In genomic region chr3:149219381-149220303, GRCm38 (mm10) we compare ENCODE assay signal across 9 mouse cellular contexts.
A peak's percentile ranks its signal among the peaks of the same experiment; 100 is the strongest.
DNase-seq lines count a peak whose midpoint lies in the region; ATAC-seq and TF ChIP-seq lines count a peak whose summit lies in the region.
"Had no signal": no experiment of that assay in that cellular context is flagged by ENCODE, and none has a peak within 500 bp of the region (broad histone marks: within the 10 kb centered on the region; RNA-seq: fewer than 3 reads in every experiment).

No protein-coding gene starts in this region.

- no peaks in the 10 kb centered on the region for H3K27me3 ChIP-seq in CH12.LX (replicated peaks)
- no peaks in the 10 kb centered on the region for H3K27me3 ChIP-seq in forebrain, embryonic 16.5 days (replicated peaks; ENCODE audit: control insufficient read depth, insufficient read depth, low read length)
- no peaks in the 10 kb centered on the region for H3K27me3 ChIP-seq in kidney, embryonic 16.5 days (ENCODE audit: insufficient read depth, low read length)

- no peak overlapping the region for H3K4me3 ChIP-seq in CH12.LX (replicated peaks in 1 of 3; ENCODE audit: low read depth in 2 of 3, low read length in 2 of 3, poor library complexity in 1 of 3)
- no peak overlapping the region for H3K4me3 ChIP-seq in forebrain, embryonic 16.5 days (replicated peaks; ENCODE audit: low read length)
- no peak overlapping the region for H3K4me3 ChIP-seq in kidney, embryonic 16.5 days (ENCODE audit: low read length)

- TF ChIP-seq EP300 in CH12.LX (IDR thresholded peaks at IDR 0.05; ENCODE audit: low read length): no peak

- DNase-seq in frontal cortex, postnatal 10 days (ENCODE audit: low spot score in 2 of 2): no peak
- DNase-seq in CH12.LX (ENCODE audit: extremely low read depth): no peak
- DNase-seq in urinary bladder, adult 2 months (ENCODE audit: low spot score): no peak
- DNase-seq in thymus, postnatal 36 days: no peak
- no peak for DNase-seq in frontal cortex, postnatal 14 days (ENCODE audit: low spot score in 2 of 2)
- DNase-seq: B cell, adult 2 months had no signal

- in situ Hi-C loops in CH12.LX (cut with MboI; ENCODE audit: low pct_ligation_motif_present, low pct_unique_long_range_greater_than_20kb, low sequenced_read_pairs): no loop called here

- dilution Hi-C loops in CH12.LX (cut with MboI; ENCODE audit: extremely low pct_ligation_motif_present, extremely low pct_unique_long_range_greater_than_20kb, low sequenced_read_pairs): no loop called here

- H3K4me1 ChIP-seq in CH12.LX (ENCODE audit: control insufficient read depth in 1 of 2, insufficient read depth in 2 of 2): peaks cover 5 to 17% of the 10 kb centered on the region in 2 experiments
- peaks cover 16% of the 10 kb centered on the region for H3K4me1 ChIP-seq in forebrain, embryonic 16.5 days (replicated peaks; ENCODE audit: control insufficient read depth, insufficient read depth, low read length)
- peaks cover 21% of the 10 kb centered on the region for H3K4me1 ChIP-seq in kidney, embryonic 16.5 days (ENCODE audit: insufficient read depth, low read length)

- no peaks in the 10 kb centered on the region for H3K36me3 ChIP-seq in CH12.LX (replicated peaks in 1 of 2; ENCODE audit: control insufficient read depth in 1 of 2, insufficient read depth in 1 of 2, low read length in 1 of 2)
- H3K36me3 ChIP-seq in forebrain, embryonic 16.5 days (ENCODE audit: control insufficient read depth, insufficient read depth): no peaks in the 10 kb centered on the region
- H3K36me3 ChIP-seq in kidney, embryonic 16.5 days (ENCODE audit: insufficient read depth, low read length): no peaks in the 10 kb centered on the region

- H3K4me2 ChIP-seq in CH12.LX (ENCODE audit: insufficient read depth, low read depth, poor library complexity, severe bottlenecking): peak overlapping the region; percentile 4; the same call in 1 of the 2 replicates
- peak overlapping the region; percentile 10 for H3K4me2 ChIP-seq in forebrain, embryonic 16.5 days (ENCODE audit: low read length)
- H3K4me2 ChIP-seq in kidney, embryonic 16.5 days (replicated peaks; ENCODE audit: low read depth, low read length): no peak overlapping the region

- no peaks in the 10 kb centered on the region for H3K9me3 ChIP-seq in CH12.LX (replicated peaks; ENCODE audit: low read length)
- H3K9me3 ChIP-seq in forebrain, embryonic 16.5 days (ENCODE audit: control insufficient read depth, low read length): no peaks in the 10 kb centered on the region
- no peaks in the 10 kb centered on the region for H3K9me3 ChIP-seq in kidney, embryonic 16.5 days (ENCODE audit: low read length)

- H3K27ac ChIP-seq in CH12.LX (ENCODE audit: insufficient read depth, low read depth): no peak overlapping the region
- H3K27ac ChIP-seq in forebrain, embryonic 16.5 days (ENCODE audit: low read length): no peak overlapping the region; the same call in 1 of the 2 replicates
- H3K27ac ChIP-seq in kidney, embryonic 16.5 days (ENCODE audit: low read length): peak overlapping the region; percentile 49; the same call in 1 of the 2 replicates

- no peak for TF ChIP-seq POLR2A in CH12.LX (IDR thresholded peaks at IDR 0.05; ENCODE audit: low read depth, low read length)

- H3K79me2 ChIP-seq in CH12.LX (replicated peaks; ENCODE audit: control insufficient read depth, extremely low read depth, insufficient read depth, poor library complexity, severe bottlenecking): no peaks in the 10 kb centered on the region

- H3K9ac ChIP-seq in CH12.LX (ENCODE audit: insufficient read depth, low read depth): no peak overlapping the region
- no peak overlapping the region for H3K9ac ChIP-seq in forebrain, embryonic 16.5 days (replicated peaks; ENCODE audit: low read depth, low read length)
- H3K9ac ChIP-seq in kidney, embryonic 16.5 days (replicated peaks; ENCODE audit: low read length): no peak overlapping the region

- WGBS in forebrain, embryonic 16.5 days: 15% methylated on average over 14 of the region's 14 CpGs
- 51% methylated on average over 14 of the region's 14 CpGs for WGBS in kidney, embryonic 16.5 days

- no peak for TF ChIP-seq CTCF in CH12.LX (conservative IDR thresholded peaks at IDR 0.05 in 1 of 2, IDR thresholded peaks at IDR 0.05 in 1 of 2; ENCODE audit: low read depth in 2 of 2, low read length in 2 of 2)

- peak; percentile 6; the same call in 1 of the 2 replicates for ATAC-seq in frontal cortex, adult (ENCODE audit: low TSS enrichment)
- peak; percentile 54; the same call in 1 of the 2 replicates for ATAC-seq in forebrain, embryonic 16.5 days
- ATAC-seq in kidney, embryonic 16.5 days (ENCODE audit: low FRiP score, low TSS enrichment): no peak

- no peak for TF ChIP-seq RAD21 in CH12.LX (IDR thresholded peaks at IDR 0.05; ENCODE audit: low read depth, low read length)

TF ChIP-seq in CH12.LX, 34 proteins besides CTCF, POLR2A, EP300 and RAD21:
- TF ChIP-seq USF2 (conservative IDR thresholded peaks at IDR 0.05; ENCODE audit: low read depth, low read length) (no peak), KAT2A (IDR thresholded peaks at IDR 0.05; ENCODE audit: insufficient replicate concordance, low read length) (no peak), SMC3 (IDR thresholded peaks at IDR 0.05; ENCODE audit: low read depth, low read length) (no peak), E2F4 (IDR thresholded peaks at IDR 0.05; ENCODE audit: insufficient replicate concordance, low read depth, low read length) (no peak), ZNF384 (IDR thresholded peaks at IDR 0.05; ENCODE audit: low read depth, low read length) (no peak), MXI1 (IDR thresholded peaks at IDR 0.05; ENCODE audit: low read depth, low read length) (no peak), HCFC1 (IDR thresholded peaks at IDR 0.05; ENCODE audit: low read depth, low read length) (no peak), NELFE (IDR thresholded peaks at IDR 0.05; ENCODE audit: low read depth, low read length) (no peak), JUND (conservative IDR thresholded peaks at IDR 0.05; ENCODE audit: low read depth, low read length) (no peak)
